Mouse (Mus musculus): Measurements from ENCODE around the gene Car3.

The Car3 gene

DNA sequence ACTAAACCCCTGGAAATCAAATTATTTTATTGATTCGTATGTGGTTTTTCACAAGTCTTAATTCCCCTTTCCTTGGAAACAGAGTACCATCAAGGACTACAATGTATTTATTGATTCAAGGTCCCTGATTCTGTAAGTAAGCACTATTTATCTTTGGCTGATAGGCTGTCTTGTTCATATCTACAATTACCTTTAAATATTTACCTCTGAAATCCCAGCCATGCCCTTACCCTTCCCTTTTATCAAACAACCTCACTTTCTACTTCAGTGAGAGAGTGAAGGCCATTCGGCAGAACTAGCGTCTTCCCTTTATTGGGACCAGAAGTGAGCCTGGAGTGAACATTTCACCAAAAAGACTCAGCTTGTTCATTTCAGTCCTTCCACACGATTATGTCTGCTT lies 50.5 kb downstream of the Car3 start:
- DNase-seq, result no peak

GRCm38 (mm10) chr3:14915355-14915754 lies 52.0 kb downstream of the Car3 start:
- no peak for DNase-seq

- no peak for DNase-seq
Measured at GRCm38 (mm10) chr3:14917261-14917660, 53.9 kb downstream of the Car3 start.

Measured in B cell, adult 2 months (primary cell).